Mouse (Mus musculus) neural tube, embryonic 12.5 days (tissue): ENCODE data around the gene Hspa8. TPM values are rescaled to one million over a fixed set of nuclear protein-coding genes. Genes with fewer than 3 reads are reported as not detected.
"Not testable (repeated sequence)": the region's sequence is repeated elsewhere in the genome, so short reads cannot be mapped to it uniquely, and the experiment has no call there.

Experiments used
- ATAC-seq: fragments of 200-750 bp; cut with Nextera tagmentation; 2 replicates; pipeline ENCODE4 v1.8.0; 2017; ENCODE audit warnings: low read depth, mild to moderate bottlenecking, moderate TSS enrichment, moderate library complexity; ENCODE audit not compliant: low FRiP score
- H3K27ac ChIP-seq: fragments of 300-500 bp; sonication (generic); 2 replicates; pipeline ENCODE4 v1.5.1; 2016
- H3K27me3 ChIP-seq: fragments of 300-500 bp; sonication (generic); replicated peaks from 2 replicates; pipeline ENCODE4 v1.6.1; 2016; ENCODE audit warnings: mild to moderate bottlenecking
- H3K36me3 ChIP-seq: fragments of 300-500 bp; sonication (generic); 2 replicates; pipeline ENCODE4 v1.6.1; 2016; ENCODE audit warnings: mild to moderate bottlenecking
- H3K4me1 ChIP-seq: fragments of 300-500 bp; sonication (generic); 2 replicates; pipeline ENCODE4 v1.6.1; 2016
- H3K4me2 ChIP-seq: fragments of 300-500 bp; sonication (generic); replicated peaks from 2 replicates; pipeline ENCODE4 v1.6.1; 2016; ENCODE audit warnings: mild to moderate bottlenecking
- H3K4me3 ChIP-seq: fragments of 300-500 bp; sonication (generic); 2 replicates; pipeline ENCODE4 v1.5.1; 2016
- H3K9ac ChIP-seq: fragments of 300-500 bp; sonication (generic); 2 replicates; pipeline ENCODE4 v1.6.1; 2016; ENCODE audit warnings: mild to moderate bottlenecking
- H3K9me3 ChIP-seq: fragments of 300-500 bp; sonication (generic); 2 replicates; pipeline ENCODE4 v1.6.1; 2016; ENCODE audit warnings: mild to moderate bottlenecking
- WGBS: fragments of 180-500 bp; shearing (Covaris S2); methylation state at CpG from one replicate; pipeline ENCODE4 v1.1.7; 2016; 5-methylcytosine and 5-hydroxymethylcytosine counted together
- polyA plus RNA-seq: library from polyadenylated mRNA; unstranded; fragments of >200 nt; fragmentation: Nextera tagmentation; extraction: Ambion mirVana; gene quantifications from 2 replicates; pipeline ENCODE4 v1.2.1, GENCODE M21; 2016

Hspa8 gene
- polyA plus RNA-seq, 1 experiment from 2014 or later, result 2,593 TPM

GRCm38 (mm10) chr9:40773142-40773541 lies 27.6 kb upstream of the Hspa8 start:
- not testable (repeated sequence) for H3K4me2 ChIP-seq, H3K9ac ChIP-seq, H3K27me3 ChIP-seq, H3K4me3 ChIP-seq, ATAC-seq, H3K27ac ChIP-seq, H3K4me1 ChIP-seq, H3K9me3 ChIP-seq
- WGBS, result 82% methylated on average over 6 of the region's 6 CpGs
- peaks cover 22% of the 10 kb centered on the region for H3K36me3 ChIP-seq

- no peaks in the 10 kb centered on the region for H3K9me3 ChIP-seq
Observed at GRCm38 (mm10) chr9:40773869-40774268, 26.9 kb upstream of the Hspa8 start.

GRCm38 (mm10) chr9:40776044-40776443 lies 24.7 kb upstream of the Hspa8 start:
- Histone ChIP-seq H3K27me3 (no peaks in the 10 kb centered on the region), H3K4me1 (no peaks in the 10 kb centered on the region), H3K4me2 (no peak overlapping the region), H3K9ac (no peak overlapping the region), H3K4me3 (no peak overlapping the region), H3K36me3 (peaks cover 25% of the 10 kb centered on the region), H3K27ac (no peak overlapping the region), H3K9me3 (no peaks in the 10 kb centered on the region)
- ATAC-seq, result no peak
- WGBS, result 75% methylated on average over 1 of the region's 1 CpGs

More at GRCm38 (mm10) chr9:40773869-40774268, 26.9 kb upstream of the Hspa8 start:
- Histone ChIP-seq H3K27ac (no peak overlapping the region), H3K4me2 (no peak overlapping the region), H3K4me3 (no peak overlapping the region), H3K9ac (no peak overlapping the region), H3K4me1 (peaks cover 7% of the 10 kb centered on the region; the same call in 1 of the 2 replicates), H3K36me3 (peaks cover 22% of the 10 kb centered on the region), H3K27me3 (no peaks in the 10 kb centered on the region)
- no peak for ATAC-seq
- 88% methylated on average over 4 of the region's 4 CpGs for WGBS

GRCm38 (mm10) chr9:40776459-40777248 lies 24.1 kb upstream of the Hspa8 start:
- Histone ChIP-seq H3K4me3 (no peak overlapping the region), H3K4me1 (no peaks in the 10 kb centered on the region), H3K9ac (no peak overlapping the region), H3K4me2 (no peak overlapping the region), H3K27me3 (no peaks in the 10 kb centered on the region), H3K9me3 (no peaks in the 10 kb centered on the region), H3K27ac (no peak overlapping the region), H3K36me3 (peaks cover 29% of the 10 kb centered on the region)
- 81% methylated on average over 11 of the region's 11 CpGs for WGBS
- ATAC-seq, result no peak

- no peak for ATAC-seq
- WGBS, result 68% methylated on average over 3 of the region's 3 CpGs
- no peaks in the 10 kb centered on the region for H3K27me3 ChIP-seq
- H3K4me1 ChIP-seq, result peaks cover 12% of the 10 kb centered on the region; the same call in 1 of the 2 replicates
- H3K36me3 ChIP-seq, result peaks cover 17% of the 10 kb centered on the region; the same call in 1 of the 2 replicates
- no peaks in the 10 kb centered on the region for H3K9me3 ChIP-seq
- no peak overlapping the region for H3K9ac ChIP-seq
- H3K4me2 ChIP-seq, result no peak overlapping the region
- no peak overlapping the region for H3K27ac ChIP-seq
- no peak overlapping the region for H3K4me3 ChIP-seq
Observed at GRCm38 (mm10) chr9:40780111-40780510, 20.7 kb upstream of the Hspa8 start.

- Histone ChIP-seq H3K27me3 (no peaks in the 10 kb centered on the region), H3K4me1 (peaks cover 17% of the 10 kb centered on the region), H3K36me3 (peaks cover 14% of the 10 kb centered on the region; the same call in 1 of the 2 replicates), H3K4me2 (no peak overlapping the region), H3K4me3 (no peak overlapping the region), H3K9me3 (no peaks in the 10 kb centered on the region), H3K27ac (no peak overlapping the region), H3K9ac (no peak overlapping the region)
- 80% methylated on average over 11 of the region's 11 CpGs for whole genome bisulfite sequencing
- no peak for ATAC-seq
Observed at GRCm38 (mm10) chr9:40780892-40781725, 19.7 kb upstream of the Hspa8 start.

- Histone ChIP-seq H3K27ac (no peak overlapping the region), H3K9ac (no peak overlapping the region), H3K27me3 (no peaks in the 10 kb centered on the region), H3K4me2 (peak overlapping the region; percentile 40), H3K4me1 (peaks cover 17% of the 10 kb centered on the region), H3K4me3 (no peak overlapping the region), H3K36me3 (peaks cover 14% of the 10 kb centered on the region; the same call in 1 of the 2 replicates), H3K9me3 (no peaks in the 10 kb centered on the region)
- ATAC-seq, result no peak
- 38% methylated on average over 26 of the region's 26 CpGs for WGBS
Observed at GRCm38 (mm10) chr9:40781726-40782581, 18.8 kb upstream of the Hspa8 start.

- H3K36me3 ChIP-seq, result peaks cover 14% of the 10 kb centered on the region; the same call in 1 of the 2 replicates
- H3K9ac ChIP-seq, result no peak overlapping the region
- H3K4me2 ChIP-seq, result peak overlapping the region; percentile 13
- no peaks in the 10 kb centered on the region for H3K27me3 ChIP-seq
- 4% methylated on average over 13 of the region's 13 CpGs for WGBS
- H3K4me1 ChIP-seq, result peaks cover 17% of the 10 kb centered on the region
- ATAC-seq, result 0 out of 2 replicates have a peak, but pooled peaks have one; percentile 46
- no peak overlapping the region for H3K27ac ChIP-seq
- no peak overlapping the region for H3K4me3 ChIP-seq
- H3K9me3 ChIP-seq, result no peaks in the 10 kb centered on the region
Observed at GRCm38 (mm10) chr9:40783641-40784373, 17.0 kb upstream of the Hspa8 start.

GRCm38 (mm10) chr9:40784374-40784967 lies 16.3 kb upstream of the Hspa8 start:
- H3K4me2 ChIP-seq, result peak overlapping the region; percentile 13
- no peak overlapping the region for H3K27ac ChIP-seq
- H3K4me1 ChIP-seq, result peaks cover 17% of the 10 kb centered on the region
- H3K9me3 ChIP-seq, result no peaks in the 10 kb centered on the region
- H3K4me3 ChIP-seq, result no peak overlapping the region
- ATAC-seq, result no peak
- WGBS, result 6% methylated on average over 9 of the region's 9 CpGs
- H3K9ac ChIP-seq, result no peak overlapping the region
- H3K27me3 ChIP-seq, result no peaks in the 10 kb centered on the region
- H3K36me3 ChIP-seq, result peaks cover 14% of the 10 kb centered on the region; the same call in 1 of the 2 replicates

GRCm38 (mm10) chr9:40785452-40785851 lies 15.3 kb upstream of the Hspa8 start:
- Histone ChIP-seq H3K9ac (no peak overlapping the region), H3K4me2 (no peak overlapping the region)
- no peak for ATAC-seq

GRCm38 (mm10) chr9:40786820-40787219 lies 14.0 kb upstream of the Hspa8 start:
- not testable (repeated sequence) for H3K4me2 ChIP-seq, H3K9ac ChIP-seq, H3K9me3 ChIP-seq, ATAC-seq, H3K36me3 ChIP-seq, H3K4me3 ChIP-seq, H3K27ac ChIP-seq, H3K27me3 ChIP-seq
- WGBS, result 97% methylated on average over 6 of the region's 6 CpGs
- H3K4me1 ChIP-seq, result peaks cover 17% of the 10 kb centered on the region

More at GRCm38 (mm10) chr9:40785452-40785851, 15.3 kb upstream of the Hspa8 start:
- Histone ChIP-seq H3K9me3 (no peaks in the 10 kb centered on the region), H3K27me3 (no peaks in the 10 kb centered on the region), H3K27ac (no peak overlapping the region), H3K36me3 (peaks cover 14% of the 10 kb centered on the region; the same call in 1 of the 2 replicates), H3K4me1 (peaks cover 17% of the 10 kb centered on the region), H3K4me3 (no peak overlapping the region)
- 57% methylated on average over 6 of the region's 6 CpGs for whole genome bisulfite sequencing
